Mouse (Mus musculus) embryonic facial prominence, embryonic 11.5 days (tissue): ENCODE measurements at regions not wholly inside any gene's neighbourhood (a gene's known extent, or its start where the extent isn't known, plus 50 kb on each side); places are given as distances from the start of the nearest gene placed in this dataset.
"Not testable (repeated sequence)": the region's sequence is repeated elsewhere in the genome, so short reads cannot be mapped to it uniquely, and the experiment has no call there.

ENCODE experiments used
- ATAC-seq: fragments of 200-750 bp; cut with Nextera tagmentation; replicated peaks from 2 replicates; pipeline ENCODE4 v1.8.0; 2017; ENCODE audit warnings: low read depth; ENCODE audit not compliant: insufficient number of reproducible peaks, low FRiP score, low TSS enrichment
- DNase-seq: peaks from one replicate; pipeline ENCODE4 v3.0.0-alpha.2; 2015; ENCODE audit warnings: low spot score
- H3K27ac ChIP-seq: fragments of 300-500 bp; sonication (generic); replicated peaks from 2 replicates; pipeline ENCODE4 v1.5.1; 2014; ENCODE audit warnings: mild to moderate bottlenecking, low read depth, low read length, control low read depth
- H3K27me3 ChIP-seq: fragments of 300-500 bp; sonication (generic); 2 replicates; pipeline ENCODE4 v1.6.1; 2014; ENCODE audit warnings: mild to moderate bottlenecking, low read length, moderate library complexity, mixed read lengths; ENCODE audit not compliant: control insufficient read depth, insufficient read depth
- H3K36me3 ChIP-seq: fragments of 300-500 bp; sonication (generic); replicated peaks from 2 replicates; pipeline ENCODE4 v1.6.1; 2014; ENCODE audit warnings: low read depth, mild to moderate bottlenecking, low read length, moderate library complexity, mixed read lengths; ENCODE audit not compliant: control insufficient read depth, insufficient read depth
- H3K4me1 ChIP-seq: fragments of 300-500 bp; sonication (generic); 2 replicates; pipeline ENCODE4 v1.6.1; 2014; ENCODE audit warnings: low read length, mixed read lengths; ENCODE audit not compliant: control insufficient read depth, insufficient read depth
- H3K4me2 ChIP-seq: fragments of 300-500 bp; sonication (generic); 2 replicates; pipeline ENCODE4 v1.6.1; 2014; ENCODE audit warnings: low read depth, mild to moderate bottlenecking, control low read depth, low read length, moderate library complexity
- H3K4me3 ChIP-seq: fragments of 300-500 bp; sonication (generic); 2 replicates; pipeline ENCODE4 v1.5.1; 2014; ENCODE audit warnings: low read depth, low read length, control low read depth
- H3K9ac ChIP-seq: fragments of 300-500 bp; sonication (generic); replicated peaks from 2 replicates; pipeline ENCODE4 v1.6.1; 2014; ENCODE audit warnings: mild to moderate bottlenecking, control low read depth, low read length
- H3K9me3 ChIP-seq: fragments of 300-500 bp; sonication (generic); replicated peaks from 2 replicates; pipeline ENCODE4 v1.6.1; 2016; ENCODE audit warnings: mild to moderate bottlenecking, low read length, inconsistent platforms, mixed read lengths; ENCODE audit not compliant: control insufficient read depth
- WGBS: fragments of 180-500 bp; shearing (Covaris S2); extraction: QIAGEN DNeasy Blood & Tissue Kit; methylation state at CpG from one replicate; pipeline ENCODE4 v1.1.7; 2014; 5-methylcytosine and 5-hydroxymethylcytosine counted together

- H3K9ac ChIP-seq, result no peak overlapping the region
These were observed 1407.6 kb downstream of the Gm9008 start for GRCm38 (mm10) chr6:75089971-75090370.

GRCm38 (mm10) chr6:75067758-75068157 lies 1429.8 kb downstream of the Gm9008 start:
- 79% methylated on average over 3 of the region's 3 CpGs for WGBS
- DNase-seq (no peak), ATAC-seq (no peak)
- H3K4me1 ChIP-seq, result no peaks in the 10 kb centered on the region
- no peaks in the 10 kb centered on the region for H3K9me3 ChIP-seq
- H3K36me3 ChIP-seq, result no peaks in the 10 kb centered on the region
- no peak overlapping the region for H3K9ac ChIP-seq
- no peak overlapping the region for H3K4me3 ChIP-seq
- no peaks in the 10 kb centered on the region for H3K27me3 ChIP-seq
- H3K27ac ChIP-seq, result no peak overlapping the region
- H3K4me2 ChIP-seq, result no peak overlapping the region

More at GRCm38 (mm10) chr6:75089971-75090370, 1407.6 kb downstream of the Gm9008 start:
- Histone ChIP-seq H3K4me2 (no peak overlapping the region), H3K4me1 (no peaks in the 10 kb centered on the region), H3K27me3 (no peaks in the 10 kb centered on the region), H3K27ac (no peak overlapping the region), H3K36me3 (no peaks in the 10 kb centered on the region), H3K4me3 (no peak overlapping the region), H3K9me3 (no peaks in the 10 kb centered on the region)
- 54% methylated on average over 2 of the region's 2 CpGs for WGBS
- ATAC-seq (no peak), DNase-seq (peak; percentile 0)

GRCm38 (mm10) chr6:75042336-75043010 lies 1455.1 kb downstream of the Gm9008 start:
- no peak overlapping the region for H3K4me3 ChIP-seq
- no peak overlapping the region for H3K9ac ChIP-seq
- ATAC-seq, result no peak
- H3K9me3 ChIP-seq, result no peaks in the 10 kb centered on the region
- H3K4me1 ChIP-seq, result no peaks in the 10 kb centered on the region
- no peaks in the 10 kb centered on the region for H3K27me3 ChIP-seq
- H3K4me2 ChIP-seq, result no peak overlapping the region
- no peak for DNase-seq
- no peaks in the 10 kb centered on the region for H3K36me3 ChIP-seq
- no peak overlapping the region for H3K27ac ChIP-seq

- no peaks in the 10 kb centered on the region for H3K27me3 ChIP-seq
- no peaks in the 10 kb centered on the region for H3K9me3 ChIP-seq
- H3K4me2 ChIP-seq, result no peak overlapping the region
- no peaks in the 10 kb centered on the region for H3K36me3 ChIP-seq
- WGBS, result 80% methylated on average over 2 of the region's 2 CpGs
- H3K9ac ChIP-seq, result no peak overlapping the region
- no peak overlapping the region for H3K27ac ChIP-seq
- no peak for DNase-seq
- ATAC-seq, result no peak
- H3K4me1 ChIP-seq, result no peaks in the 10 kb centered on the region
- no peak overlapping the region for H3K4me3 ChIP-seq
These were observed 1458.1 kb downstream of the Gm9008 start for GRCm38 (mm10) chr6:75039451-75039850.

GRCm38 (mm10) chr6:75037179-75037578 lies 1460.4 kb downstream of the Gm9008 start:
- not testable (repeated sequence) for ATAC-seq, H3K9me3 ChIP-seq

More at GRCm38 (mm10) chr6:75037179-75037578, 1460.4 kb downstream of the Gm9008 start:
- not testable (repeated sequence) for DNase-seq, H3K36me3 ChIP-seq, H3K9ac ChIP-seq, H3K27ac ChIP-seq, H3K27me3 ChIP-seq, H3K4me2 ChIP-seq, H3K4me3 ChIP-seq, H3K4me1 ChIP-seq
- WGBS, result 79% methylated on average over 1 of the region's 1 CpGs
